Mouse (Mus musculus): ENCODE data around the gene Zdhhc5.

DNA sequence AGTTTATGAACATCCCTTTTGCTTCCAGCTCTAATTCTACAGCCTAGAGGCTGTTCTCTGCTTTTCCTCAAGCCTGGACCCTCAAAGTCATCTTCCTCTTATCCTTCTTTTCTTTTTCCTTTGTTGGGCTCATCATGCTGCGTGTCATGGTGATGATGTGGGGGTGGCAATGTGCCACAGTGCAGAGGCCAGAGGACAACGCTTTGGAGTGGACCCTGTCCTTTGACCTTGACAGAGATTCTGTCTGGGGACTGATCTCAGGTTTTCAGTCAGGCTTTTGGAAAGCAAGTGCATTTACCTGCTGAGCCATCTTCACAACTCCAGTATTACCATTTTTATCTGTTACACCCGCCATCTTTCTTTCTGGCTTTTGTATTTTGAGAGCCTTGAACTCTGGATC lies 16.2 kb upstream of the Zdhhc5 start:
- TF ChIP-seq CTCF (IDR thresholded peaks at IDR 0.05; ENCODE audit: insufficient read depth, low read depth, low read length) (no peak), POLR2A (IDR thresholded peaks at IDR 0.05; ENCODE audit: insufficient read depth, low read depth, low read length) (no peak)
